Mouse (Mus musculus) retina, postnatal 7 days (tissue): Measurements from ENCODE around the gene 2200002J24Rik.

Experiments
- DNase-seq: peaks from one replicate; pipeline ENCODE4 v3.0.0-alpha.2; 2012; ENCODE audit warnings: low read depth, low spot score

2200002J24Rik gene

DNA sequence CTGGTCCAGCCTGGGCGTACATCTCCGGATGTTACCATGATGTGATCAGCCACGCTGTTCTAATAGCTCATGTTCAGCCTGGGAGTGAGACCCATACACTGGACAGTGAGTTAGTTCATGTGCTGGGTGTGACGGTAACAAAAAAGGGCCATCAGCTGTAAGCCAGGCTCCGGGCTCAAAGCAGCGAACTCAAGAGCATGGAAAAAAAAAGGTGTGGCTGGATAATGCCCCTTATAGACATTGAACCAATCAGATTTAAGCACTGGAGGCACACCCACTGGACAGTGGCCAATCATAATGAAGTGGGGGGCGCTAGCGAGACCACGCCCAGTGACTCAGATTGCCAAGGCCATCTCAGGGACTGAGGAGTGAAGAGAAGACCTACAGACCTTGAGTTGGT, at the start of gene 2200002J24Rik:
Gene 2200002J24Rik, plus strand, starts transcription at position 338 of the 400 bp plus-strand sequence.
- no peak for DNase-seq

DNA sequence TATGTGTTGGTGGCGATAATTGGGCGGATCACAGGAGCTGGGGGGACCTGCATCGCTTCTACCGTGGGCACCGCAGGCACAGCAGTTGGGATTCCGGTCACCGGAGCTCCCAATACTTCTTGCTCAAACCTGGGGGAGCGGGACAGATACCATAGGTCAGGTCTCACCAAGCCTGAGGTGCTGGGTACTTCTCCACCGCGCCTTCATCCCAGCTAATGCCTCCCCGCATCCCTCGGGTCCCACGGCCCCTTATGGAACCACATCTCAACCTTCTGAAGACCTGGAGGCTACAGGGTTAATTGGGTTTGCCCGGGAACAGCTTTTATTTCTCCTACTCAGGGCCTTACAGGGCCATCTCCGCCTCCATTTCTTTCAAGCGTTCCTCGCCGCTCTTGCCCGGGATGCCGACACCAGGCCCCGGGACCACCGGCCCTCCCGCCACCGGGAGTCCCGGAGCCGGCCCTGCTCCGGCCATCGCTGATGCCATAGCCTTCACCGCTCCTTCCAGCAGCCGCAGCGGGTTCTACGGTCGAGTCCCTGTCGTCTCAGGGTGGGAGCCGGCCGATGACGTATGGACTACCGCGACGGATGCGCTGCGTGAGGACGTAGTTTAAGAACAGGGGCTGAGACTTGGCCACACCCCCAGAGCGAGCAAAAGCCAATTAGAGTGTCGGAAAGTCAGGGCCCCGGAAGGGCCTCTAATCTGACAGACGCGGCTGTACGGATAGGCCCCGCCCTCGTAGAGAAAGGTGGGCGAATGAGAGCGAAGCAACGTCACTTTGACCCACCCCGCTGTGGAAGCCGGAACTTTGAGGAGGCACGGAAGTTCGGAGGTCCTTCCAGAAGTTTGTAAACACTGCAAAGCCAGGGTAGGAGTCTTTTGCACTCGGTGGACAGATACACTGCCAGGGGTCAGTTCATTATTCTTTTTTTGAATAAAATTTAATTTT, 48.9 kb upstream of the 2200002J24Rik start, which contains the start of gene Rbm42:
Gene Rbm42, minus strand, starts transcription at position 727 of the 950 bp plus-strand sequence.
- peak; percentile 96 for DNase-seq

DNA sequence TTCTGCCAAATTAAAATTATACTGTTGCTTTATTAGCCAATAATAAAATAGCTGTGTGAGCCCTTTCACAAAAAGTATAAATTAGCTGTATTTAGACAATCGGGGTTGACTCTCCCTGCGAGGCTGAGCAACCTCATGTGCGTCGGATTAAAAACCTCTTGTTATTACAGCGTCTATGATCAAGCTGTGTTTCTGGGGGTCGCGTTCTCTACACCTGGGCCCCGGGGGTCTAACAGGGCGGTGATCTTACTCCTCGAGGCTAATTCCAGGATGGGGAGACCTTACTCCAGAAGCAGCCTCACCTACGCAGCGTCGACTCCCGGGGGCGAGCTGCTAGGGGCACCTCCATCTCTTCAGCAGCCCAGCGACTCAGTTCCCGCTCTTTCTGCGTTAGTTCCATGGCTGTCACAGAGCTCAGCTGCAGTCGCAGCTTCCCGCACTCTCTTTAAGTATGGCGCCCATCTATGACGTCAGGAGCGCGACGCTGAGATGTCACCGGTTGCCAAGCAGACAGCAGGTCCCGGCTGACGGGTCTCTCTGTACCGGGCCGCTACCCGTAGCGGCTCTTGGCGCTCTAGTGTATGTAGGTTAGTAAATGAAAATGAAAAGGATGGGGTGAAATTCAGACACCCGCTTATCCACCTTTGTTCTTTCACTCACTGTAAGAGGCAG, 34.1 kb upstream of the 2200002J24Rik start, which contains the start of gene Haus5:
Gene Haus5, minus strand, starts transcription at position 466 of the 672 bp plus-strand sequence.
- peak; percentile 89 for DNase-seq

- DNase-seq, result no peak
Observed at GRCm38 (mm10) chr7:30665321-30665720, 33.4 kb upstream of the 2200002J24Rik start.

GRCm38 (mm10) chr7:30669229-30669628, 29.5 kb upstream of the 2200002J24Rik start:
- DNase-seq, result no peak

DNA sequence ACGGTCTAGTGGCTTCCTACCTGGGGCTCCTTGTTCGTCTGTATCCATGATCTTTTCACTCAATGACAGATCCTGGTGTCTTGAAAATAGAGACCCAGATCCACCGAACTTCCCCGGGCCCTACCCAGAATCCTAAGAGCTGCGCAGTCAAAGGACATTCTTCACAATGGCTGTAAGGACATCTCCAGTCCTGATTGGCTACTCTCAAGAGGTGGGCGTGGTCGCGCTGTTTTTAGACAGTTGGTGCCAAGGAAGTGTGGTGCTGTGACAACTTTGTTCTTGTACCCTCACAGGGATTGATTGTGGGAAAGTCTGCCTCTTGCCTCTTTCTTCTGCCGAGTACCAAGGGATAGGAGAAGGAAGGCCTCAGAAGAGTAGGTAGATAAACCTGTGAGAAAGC, 27.2 kb upstream of the 2200002J24Rik start, which contains the start of gene Pmis2:
Gene Pmis2, minus strand, starts transcription at position 126 of the 400 bp plus-strand sequence.
- no peak for DNase-seq

GRCm38 (mm10) chr7:30678263-30678975, 20.3 kb upstream of the 2200002J24Rik start:
- DNase-seq, result no peak

GRCm38 (mm10) chr7:30681897-30682296, 16.8 kb upstream of the 2200002J24Rik start:
- DNase-seq, result no peak

DNA sequence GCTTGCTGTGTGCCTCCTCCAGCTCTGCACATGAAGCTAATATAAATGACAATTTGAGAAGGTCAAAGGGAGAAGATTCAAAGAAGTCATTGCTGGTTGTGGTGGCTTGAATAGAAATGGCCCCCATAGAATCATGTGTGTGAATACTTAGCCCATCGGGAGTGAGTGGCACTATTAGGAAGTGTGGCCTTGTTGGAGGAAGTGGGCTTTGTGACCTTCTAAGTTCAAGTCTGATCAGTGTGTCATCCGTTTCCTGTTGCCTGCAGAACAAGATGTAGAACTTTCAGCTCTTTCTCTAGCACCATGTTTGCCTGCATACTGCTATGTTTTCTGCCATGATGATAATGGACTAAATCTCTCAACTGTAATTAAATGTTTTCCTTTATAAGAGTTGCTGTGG, 15.3 kb upstream of the 2200002J24Rik start:
- DNase-seq, result no peak

GRCm38 (mm10) chr7:30688325-30688724, 10.4 kb upstream of the 2200002J24Rik start:
- DNase-seq, result no peak

GRCm38 (mm10) chr7:30698101-30698500, 625 bp upstream of the 2200002J24Rik start:
- DNase-seq, result no peak

DNA sequence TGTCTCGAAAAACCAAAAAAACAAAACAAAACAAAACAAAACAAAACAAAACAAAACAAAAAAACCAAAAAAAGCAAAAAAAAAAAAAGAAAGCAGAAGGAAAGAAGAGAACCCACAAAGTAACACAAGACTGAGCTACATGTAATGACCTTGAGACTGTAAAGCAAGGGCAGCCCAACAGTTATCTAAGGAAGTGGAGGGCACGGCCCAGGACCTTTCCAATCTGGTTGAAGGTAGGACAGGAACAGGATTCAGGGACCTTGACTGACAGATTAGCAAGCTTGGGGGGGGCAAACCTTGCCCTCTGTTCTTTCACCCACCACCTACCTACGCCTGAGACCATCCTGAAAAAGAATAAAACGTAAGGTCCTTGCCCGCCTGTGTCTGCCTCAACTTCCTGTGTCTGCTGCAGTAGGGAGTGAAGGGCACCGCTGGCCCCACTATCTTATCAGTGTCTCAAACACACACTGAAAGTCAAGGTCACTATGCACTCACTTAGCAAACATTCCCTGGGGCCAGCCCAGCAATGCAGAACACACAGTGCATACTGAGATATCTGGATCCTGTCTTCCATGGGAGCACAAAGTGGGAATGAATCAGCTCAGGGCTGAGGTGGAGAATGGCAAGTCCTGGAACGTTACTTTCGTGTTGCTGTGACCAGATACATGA, 7.6 kb downstream of the 2200002J24Rik start:
- no peak for DNase-seq

- DNase-seq, result no peak
Observed at GRCm38 (mm10) chr7:30707441-30707840, 8.7 kb downstream of the 2200002J24Rik start.

GRCm38 (mm10) chr7:30711942-30712341, 13.2 kb downstream of the 2200002J24Rik start, which contains the start of gene Atp4a:
Atp4a (plus strand) TSS chr7:30712209.
- DNase-seq, result no peak

DNA sequence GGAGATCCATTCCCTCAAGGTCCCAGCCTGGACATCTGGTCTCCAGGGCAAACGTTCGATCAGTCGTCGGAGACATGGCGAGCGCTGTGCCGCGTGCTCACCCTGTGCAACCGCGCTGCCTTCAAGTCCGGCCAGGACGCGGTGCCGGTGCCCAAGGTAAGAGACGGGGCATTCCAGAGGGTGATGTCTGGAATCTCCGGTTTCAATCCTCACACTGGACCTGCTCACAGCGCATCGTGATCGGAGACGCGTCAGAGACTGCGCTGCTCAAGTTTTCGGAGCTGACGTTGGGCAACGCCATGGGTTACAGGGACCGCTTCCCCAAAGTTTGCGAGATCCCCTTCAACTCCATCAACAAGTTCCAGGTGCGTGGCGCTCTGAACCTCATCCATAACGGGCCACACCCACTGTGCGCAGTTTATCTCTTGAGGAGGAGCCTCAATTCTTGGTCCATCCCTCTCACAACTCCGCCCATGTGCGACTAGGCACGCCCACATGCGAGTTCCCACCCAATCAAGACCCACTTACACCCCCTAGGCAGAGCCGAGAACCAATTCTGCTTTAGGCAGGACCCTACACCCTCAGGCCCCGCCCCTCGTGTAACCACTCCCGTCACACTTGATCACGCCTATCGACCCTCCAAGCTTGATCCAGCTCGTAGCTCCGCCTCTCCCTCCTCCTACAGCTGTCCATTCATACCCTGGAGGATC, 18.4 kb downstream of the 2200002J24Rik start:
- DNase-seq, result no peak

DNA sequence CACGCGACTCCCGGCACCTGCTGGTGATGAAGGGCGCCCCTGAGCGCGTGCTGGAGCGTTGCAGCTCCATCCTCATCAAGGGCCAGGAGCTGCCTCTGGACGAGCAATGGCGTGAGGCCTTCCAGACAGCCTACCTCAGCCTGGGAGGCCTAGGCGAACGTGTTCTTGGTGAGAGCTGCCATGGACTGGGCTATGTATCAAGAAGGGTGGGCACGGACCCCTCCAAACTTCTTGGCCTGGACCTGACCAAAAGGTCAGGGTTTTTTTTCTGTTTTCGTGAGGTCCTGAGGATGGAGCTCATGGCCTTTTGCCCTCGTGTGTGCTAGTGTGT, 19.0 kb downstream of the 2200002J24Rik start:
- no peak for DNase-seq

- no peak for DNase-seq
Observed at GRCm38 (mm10) chr7:30719669-30720068, 20.9 kb downstream of the 2200002J24Rik start.

- DNase-seq, result no peak
Observed at GRCm38 (mm10) chr7:30721286-30721685, 22.6 kb downstream of the 2200002J24Rik start.

DNA sequence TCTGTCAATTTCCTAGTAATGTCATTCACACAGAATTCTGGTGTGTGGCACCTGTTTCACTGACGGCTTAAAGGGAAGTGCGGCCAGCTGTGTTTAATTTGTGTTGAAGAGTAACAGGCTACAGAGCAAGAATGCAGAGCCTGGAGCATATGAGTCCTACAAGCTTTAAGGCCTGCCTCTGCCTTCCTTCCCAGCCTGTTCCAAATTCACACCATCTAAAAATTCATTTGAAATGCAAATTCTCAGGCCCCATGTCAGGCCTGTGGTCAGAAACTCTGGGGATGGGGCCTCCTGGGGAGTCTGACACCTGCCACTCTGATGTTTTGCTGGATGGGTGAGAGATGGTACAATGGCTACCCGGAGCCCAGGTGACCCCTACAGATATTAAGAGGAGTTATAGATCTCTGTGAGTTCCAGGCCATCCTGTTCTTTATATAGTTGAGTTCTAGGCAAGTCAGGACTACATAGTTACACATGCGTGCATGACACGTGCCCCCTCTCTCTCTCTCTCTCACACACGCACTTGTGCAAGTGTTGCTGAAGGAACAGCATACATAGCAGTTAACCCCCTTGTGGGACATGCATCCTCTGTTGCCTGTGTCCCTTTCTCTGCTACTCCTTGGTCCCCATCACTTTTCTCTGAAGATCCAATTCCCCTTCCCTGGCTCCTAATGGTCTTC, 24.7 kb downstream of the 2200002J24Rik start:
- DNase-seq, result no peak

DNA sequence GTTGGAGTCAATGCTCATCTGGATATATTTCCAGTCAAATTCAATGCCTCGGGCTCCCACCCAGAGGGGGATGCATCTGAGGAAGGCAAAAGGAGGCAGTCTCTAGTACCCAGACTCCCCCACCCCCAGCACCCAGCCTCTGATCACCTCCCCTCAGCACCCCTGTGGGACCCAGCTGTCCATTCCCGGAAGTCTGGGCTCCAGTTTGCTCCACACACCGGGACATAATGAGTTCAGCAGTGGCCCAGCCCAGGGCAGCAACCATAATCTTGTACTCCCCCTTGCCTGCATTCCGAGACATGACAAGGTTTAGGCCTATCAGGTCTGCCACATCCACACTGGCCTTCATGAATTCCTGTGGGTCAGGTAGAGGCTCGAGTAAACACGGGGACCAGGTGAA, 29.5 kb downstream of the 2200002J24Rik start:
- DNase-seq, result no peak
